Mouse (Mus musculus) brown adipose tissue, adult 24 weeks (tissue): ENCODE results near the gene Nicn1. TPM values are rescaled to one million over a fixed set of nuclear protein-coding genes. Genes with fewer than 3 reads are reported as not detected.
"Not testable (repeated sequence)": the region's sequence is repeated elsewhere in the genome, so short reads cannot be mapped to it uniquely, and the experiment has no call there.

Experiments
- H3K27ac ChIP-seq: fragments of 200-500 bp; replicated peaks from 2 replicates; pipeline ENCODE4 v1.5.1; 2012; ENCODE audit warnings: low read depth, mild to moderate bottlenecking, low read length
- H3K4me1 ChIP-seq: fragments of 200-500 bp; 2 replicates; pipeline ENCODE4 v1.6.1; 2012; ENCODE audit warnings: low read length, mixed read lengths; ENCODE audit not compliant: control insufficient read depth, insufficient read depth, insufficient read length
- H3K4me3 ChIP-seq: fragments of 200-500 bp; 2 replicates; pipeline ENCODE4 v1.5.1; 2012; ENCODE audit warnings: low read depth, mild to moderate bottlenecking, low read length, moderate library complexity; ENCODE audit not compliant: insufficient read depth
- polyA plus RNA-seq: library from polyadenylated mRNA; stranded (reverse); fragments of >200 nt; gene quantifications from 2 replicates; pipeline ENCODE4 v1.2.4, GENCODE M21; 2012; ENCODE audit not compliant: missing spikeins, insufficient read depth, insufficient read length

Gene Nicn1
- polyA plus RNA-seq, 1 experiment = 21.6 TPM

DNA sequence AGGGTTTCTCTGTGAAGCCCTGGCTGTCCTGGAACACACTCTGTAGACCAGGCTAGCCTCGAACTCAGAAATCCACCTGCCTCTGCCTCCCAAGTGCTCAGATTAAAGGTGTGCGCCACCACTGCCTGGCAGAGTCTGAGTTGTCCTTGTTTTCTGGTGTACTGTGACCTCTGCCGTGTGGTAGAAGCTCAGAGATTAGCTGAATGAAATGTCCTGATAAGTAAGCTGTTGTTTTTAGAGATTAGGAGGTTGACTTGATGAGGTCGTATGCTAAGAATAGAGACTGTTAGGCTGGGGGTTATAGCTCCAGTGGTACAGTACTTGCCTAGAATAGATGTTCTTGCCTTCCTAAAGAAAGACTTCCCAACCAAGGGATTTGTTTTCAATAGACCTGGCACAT is 14.5 kb downstream of the Nicn1 start:
- no peak overlapping the region for H3K27ac ChIP-seq

DNA sequence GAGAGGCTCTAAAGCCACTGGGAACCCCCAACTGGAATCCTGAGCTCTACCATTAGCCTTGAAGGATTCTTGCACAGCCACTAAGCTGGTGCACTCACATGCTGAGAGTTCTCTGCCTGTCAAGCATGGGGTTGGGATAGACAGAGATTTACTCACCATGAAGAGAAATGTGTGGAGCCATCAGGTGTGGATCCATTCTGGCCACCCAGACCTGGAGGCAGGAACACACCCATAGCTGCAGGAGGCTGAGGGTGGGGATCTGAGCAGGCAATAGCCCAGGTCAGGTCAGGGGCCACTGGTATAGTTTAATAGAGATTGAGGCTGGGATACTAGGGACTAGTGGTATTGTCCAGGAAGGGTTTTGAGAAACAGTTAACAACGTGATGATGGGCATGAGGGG is 14.9 kb downstream of the Nicn1 start:
- Histone ChIP-seq H3K27ac (peak overlapping the region; percentile 88), H3K4me3 (peak overlapping the region; percentile 73), H3K4me1 (peaks cover 7% of the 10 kb centered on the region; the same call in 1 of the 2 replicates)

More for the DNA sequence above, 14.5 kb downstream of the Nicn1 start:
- peak overlapping the region; percentile 73 for H3K4me3 ChIP-seq
- H3K4me1 ChIP-seq = peaks cover 7% of the 10 kb centered on the region; the same call in 1 of the 2 replicates

DNA sequence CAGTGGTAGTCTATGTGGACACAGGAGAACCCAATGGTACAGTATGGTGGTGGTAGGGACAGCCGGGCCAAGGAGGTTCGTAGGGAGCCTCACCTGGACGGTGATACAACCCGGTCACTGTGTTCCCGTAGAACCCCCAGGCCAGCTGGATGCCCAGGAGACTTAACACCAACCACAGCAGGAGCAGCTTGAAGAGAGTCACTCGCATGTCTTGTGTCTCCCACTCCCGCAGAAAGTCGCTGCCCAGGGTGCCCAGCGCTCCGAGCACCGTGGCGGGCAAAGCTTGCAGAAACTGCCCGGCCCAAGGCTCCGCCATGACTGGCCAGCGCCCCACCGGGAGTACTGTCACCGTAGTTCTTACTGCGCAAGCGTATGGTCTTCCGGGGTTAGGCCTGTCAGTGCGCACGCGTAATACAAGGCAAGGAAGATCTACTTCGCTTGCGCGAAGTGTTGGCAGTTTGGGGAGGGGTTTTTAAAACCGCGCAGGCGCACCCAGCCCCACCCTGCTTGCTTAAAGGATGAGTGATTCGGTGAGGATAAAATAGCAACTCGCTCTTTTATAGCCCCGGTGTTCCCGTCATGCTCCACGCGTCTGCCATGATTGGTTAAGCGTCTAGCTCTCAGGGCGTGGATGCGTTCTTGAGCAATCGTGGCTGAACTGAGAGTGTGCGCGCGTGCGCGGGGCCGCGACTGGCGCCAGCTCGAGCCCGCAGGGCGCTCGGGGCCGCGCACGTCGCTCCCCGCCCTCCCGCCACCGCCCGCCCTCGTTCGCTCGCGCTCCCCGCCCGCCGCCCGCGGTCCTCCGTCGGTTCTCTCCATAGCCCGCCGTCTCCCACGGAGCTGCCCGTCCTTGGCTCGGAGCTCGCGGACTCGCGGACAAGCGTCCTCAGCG is 15.6 kb downstream of the Nicn1 start, which contains the start of the genes Rhoa and Tcta:
Gene Rhoa, plus strand, starts transcription at position 501 of the 892 bp plus-strand sequence.
Gene Tcta, minus strand, starts transcription at position 532 of the 892 bp plus-strand sequence.
- H3K4me1 ChIP-seq = peaks cover 9% of the 10 kb centered on the region; the same call in 1 of the 2 replicates
- peak within 1 kb of the TSS; percentile 87 for H3K4me3 ChIP-seq
- H3K27ac ChIP-seq = peak within 1 kb of the TSS; percentile 97

DNA sequence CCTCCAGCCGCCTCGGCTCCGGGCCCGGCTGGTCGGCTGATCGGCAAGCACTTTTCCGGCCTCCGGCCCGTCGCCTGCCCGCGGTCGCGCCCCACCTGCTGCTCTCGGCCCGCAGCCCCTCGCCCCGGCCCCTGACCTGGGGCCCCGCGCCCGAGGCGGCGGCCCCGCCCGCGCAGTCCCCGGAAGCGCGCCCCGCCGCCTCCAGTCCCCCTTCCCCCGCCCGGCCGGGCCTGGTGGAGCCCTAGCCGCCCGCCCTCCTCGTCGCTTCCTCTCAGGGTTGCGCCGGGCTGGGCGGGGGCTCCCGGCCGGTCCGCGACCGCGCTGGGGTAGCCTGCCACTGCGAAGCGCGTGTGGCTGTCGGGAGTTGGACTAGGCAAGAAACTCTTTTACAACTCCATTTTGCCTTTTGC is 16.3 kb downstream of the Nicn1 start:
- Histone ChIP-seq H3K27ac (peak overlapping the region; percentile 97), H3K4me3 (peak overlapping the region; percentile 87), H3K4me1 (peaks cover 16% of the 10 kb centered on the region)

DNA sequence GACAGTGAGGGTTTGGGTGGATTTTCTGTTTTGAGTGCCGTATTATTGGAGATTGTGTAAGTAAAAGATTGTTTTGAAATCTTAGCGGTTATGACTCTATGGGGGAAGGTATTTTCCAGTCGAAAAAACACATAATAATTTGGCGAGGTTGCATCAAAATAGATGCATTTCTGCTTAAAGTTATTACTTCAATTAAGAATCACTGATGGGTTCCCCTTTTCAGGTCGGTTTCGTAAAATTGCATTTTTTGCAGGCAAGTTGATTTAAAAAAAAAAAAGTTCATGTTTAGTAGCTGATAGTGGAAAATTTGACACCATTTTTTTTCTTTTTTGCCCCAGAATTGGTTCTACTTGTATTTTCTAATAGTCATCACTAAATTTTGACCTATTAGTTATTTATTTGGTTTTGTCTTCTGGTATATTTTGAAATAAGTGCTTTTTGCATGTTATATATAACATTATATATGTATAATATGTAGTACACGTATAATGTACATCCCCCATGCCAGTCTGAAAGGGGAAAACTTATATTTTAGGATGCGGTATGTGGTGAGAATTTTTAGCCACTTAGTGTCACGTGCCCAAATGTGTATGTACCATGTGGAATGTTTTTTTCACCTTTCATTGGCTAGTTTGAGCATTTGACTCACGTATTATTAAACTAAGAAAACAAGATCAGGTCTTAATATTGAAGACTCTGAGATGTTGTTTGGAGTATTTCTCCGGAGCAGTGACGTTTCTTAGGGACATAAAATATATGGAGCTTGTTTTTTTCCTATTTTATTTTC is 17.0 kb downstream of the Nicn1 start:
- peak overlapping the region; percentile 82 for H3K27ac ChIP-seq
- H3K4me3 ChIP-seq = peak overlapping the region; percentile 87
- peaks cover 21% of the 10 kb centered on the region for H3K4me1 ChIP-seq

DNA sequence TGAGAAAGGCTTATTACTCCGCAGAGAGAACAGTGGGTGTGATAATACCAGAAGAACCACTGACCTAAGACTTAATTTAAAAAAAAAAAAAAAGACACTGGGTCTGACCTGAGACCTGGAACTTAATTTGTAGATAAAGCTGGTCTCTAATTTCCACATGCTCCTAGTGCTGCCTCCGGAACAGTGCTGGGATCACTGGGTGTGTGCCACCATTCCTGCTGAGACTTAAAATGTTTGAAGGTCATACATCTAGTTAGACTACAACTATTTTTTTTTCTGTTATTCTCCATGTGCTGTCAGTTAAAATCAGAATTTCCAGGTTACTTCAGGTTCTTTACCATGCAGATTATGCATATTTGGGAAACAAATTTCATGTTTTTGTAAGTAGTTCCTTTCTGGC is 17.9 kb downstream of the Nicn1 start:
- Histone ChIP-seq H3K27ac (no peak overlapping the region), H3K4me3 (peak overlapping the region; percentile 44), H3K4me1 (peaks cover 21% of the 10 kb centered on the region)

DNA sequence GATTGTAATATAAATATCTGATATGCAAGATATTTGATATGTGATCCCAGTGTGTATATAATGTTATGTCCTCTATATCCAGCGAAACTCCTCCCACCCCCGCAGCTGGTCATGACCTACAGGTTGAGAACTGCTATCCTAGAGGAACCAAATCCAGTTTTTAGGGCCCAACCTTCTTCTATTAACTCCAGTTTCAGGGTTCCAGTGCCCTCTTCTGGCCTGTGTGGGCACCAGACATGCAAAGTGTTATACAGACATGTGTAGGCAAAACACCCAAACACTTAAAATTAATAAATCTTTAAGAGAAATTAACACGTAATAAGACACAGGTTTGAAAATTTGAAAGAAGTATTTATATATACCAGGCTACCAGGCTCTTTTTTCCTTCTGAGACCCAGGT is 27.3 kb downstream of the Nicn1 start:
- H3K4me1 ChIP-seq = peaks cover 5% of the 10 kb centered on the region
- no peak overlapping the region for H3K27ac ChIP-seq
- H3K4me3 ChIP-seq = no peak overlapping the region

DNA sequence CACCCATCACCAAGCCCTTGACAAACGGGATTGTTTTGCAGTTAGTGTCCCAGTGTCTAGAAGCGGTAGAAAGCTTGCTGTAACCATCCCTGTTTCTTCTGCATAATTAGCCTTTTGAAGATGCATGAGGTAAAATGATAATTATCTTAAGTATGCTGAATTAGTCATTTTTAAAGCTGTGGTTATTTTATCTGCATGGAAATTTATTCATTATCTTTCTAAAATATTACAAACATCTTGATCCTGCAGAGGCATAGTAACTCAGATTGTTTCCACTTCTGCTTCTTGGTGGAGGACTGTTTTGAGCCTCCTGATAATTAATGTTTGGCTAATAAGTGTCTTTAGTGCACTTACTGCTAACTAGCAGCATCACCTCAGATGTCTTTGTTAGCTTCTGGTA is 28.2 kb downstream of the Nicn1 start:
- no peak overlapping the region for H3K4me3 ChIP-seq
- peaks cover 5% of the 10 kb centered on the region for H3K4me1 ChIP-seq

DNA sequence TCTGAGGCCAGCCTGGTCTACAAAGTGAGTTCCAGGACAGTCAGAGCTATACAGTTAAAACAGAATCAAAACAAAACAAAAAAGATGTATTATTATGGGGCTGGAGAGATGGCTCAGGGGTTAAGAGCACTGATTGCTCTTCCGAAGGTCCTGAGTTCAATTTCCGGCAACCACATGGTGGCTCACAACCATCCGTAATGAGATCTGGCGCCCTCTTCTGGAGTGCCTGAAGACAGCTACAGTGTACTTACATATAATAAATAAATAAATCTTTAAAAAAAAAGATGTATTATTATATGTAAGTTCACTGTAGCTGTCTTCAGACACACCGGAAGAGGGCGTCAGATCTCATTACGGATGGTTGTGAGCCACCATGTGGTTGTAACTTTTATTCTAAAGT is 31.8 kb downstream of the Nicn1 start:
- not testable (repeated sequence) for H3K4me1 ChIP-seq, H3K4me3 ChIP-seq, H3K27ac ChIP-seq

More for the DNA sequence above, 28.2 kb downstream of the Nicn1 start:
- no peak overlapping the region for H3K27ac ChIP-seq

DNA sequence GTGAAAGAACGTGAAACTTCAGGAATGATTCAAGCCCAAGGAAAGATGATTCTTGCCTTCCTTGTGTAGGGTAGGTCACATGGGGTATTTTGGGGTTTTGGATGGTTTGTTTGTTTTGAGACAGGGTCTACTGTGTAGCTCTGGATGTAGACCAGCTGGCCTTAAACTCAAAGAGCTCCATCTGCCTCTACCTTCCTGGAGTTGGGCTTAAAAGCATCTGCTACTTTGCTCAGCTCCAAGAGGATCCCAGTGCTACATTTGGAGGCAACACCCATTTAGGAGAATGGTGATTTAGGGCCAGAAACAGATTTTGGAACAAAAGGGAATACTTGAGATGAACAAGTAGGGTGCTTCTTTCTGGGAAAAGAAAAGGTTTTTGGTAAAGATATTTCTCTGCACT is 34.6 kb downstream of the Nicn1 start:
- Histone ChIP-seq H3K27ac (no peak overlapping the region), H3K4me1 (no peaks in the 10 kb centered on the region; the same call in 1 of the 2 replicates), H3K4me3 (no peak overlapping the region)

DNA sequence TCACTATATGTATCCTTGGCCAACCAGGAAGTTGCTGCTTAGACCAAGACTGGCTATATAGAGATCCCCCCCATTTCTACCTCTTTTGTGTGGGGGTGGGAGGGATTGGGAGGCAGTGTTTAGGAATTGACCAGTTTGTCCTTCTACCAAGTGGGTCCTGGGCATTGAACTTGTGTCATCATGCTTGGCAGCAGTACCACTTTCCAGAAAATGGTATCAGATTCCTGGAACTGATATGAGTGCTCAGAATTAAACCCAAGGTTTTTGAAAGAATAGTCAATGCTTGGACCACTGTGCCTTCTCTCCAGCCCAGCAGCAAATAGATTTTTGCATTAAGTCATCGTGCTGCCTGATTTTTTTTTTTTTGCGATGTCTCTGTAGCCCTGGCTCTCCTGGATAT is 35.6 kb downstream of the Nicn1 start:
- no peak overlapping the region for H3K27ac ChIP-seq
- no peaks in the 10 kb centered on the region; the same call in 1 of the 2 replicates for H3K4me1 ChIP-seq
- H3K4me3 ChIP-seq = no peak overlapping the region

DNA sequence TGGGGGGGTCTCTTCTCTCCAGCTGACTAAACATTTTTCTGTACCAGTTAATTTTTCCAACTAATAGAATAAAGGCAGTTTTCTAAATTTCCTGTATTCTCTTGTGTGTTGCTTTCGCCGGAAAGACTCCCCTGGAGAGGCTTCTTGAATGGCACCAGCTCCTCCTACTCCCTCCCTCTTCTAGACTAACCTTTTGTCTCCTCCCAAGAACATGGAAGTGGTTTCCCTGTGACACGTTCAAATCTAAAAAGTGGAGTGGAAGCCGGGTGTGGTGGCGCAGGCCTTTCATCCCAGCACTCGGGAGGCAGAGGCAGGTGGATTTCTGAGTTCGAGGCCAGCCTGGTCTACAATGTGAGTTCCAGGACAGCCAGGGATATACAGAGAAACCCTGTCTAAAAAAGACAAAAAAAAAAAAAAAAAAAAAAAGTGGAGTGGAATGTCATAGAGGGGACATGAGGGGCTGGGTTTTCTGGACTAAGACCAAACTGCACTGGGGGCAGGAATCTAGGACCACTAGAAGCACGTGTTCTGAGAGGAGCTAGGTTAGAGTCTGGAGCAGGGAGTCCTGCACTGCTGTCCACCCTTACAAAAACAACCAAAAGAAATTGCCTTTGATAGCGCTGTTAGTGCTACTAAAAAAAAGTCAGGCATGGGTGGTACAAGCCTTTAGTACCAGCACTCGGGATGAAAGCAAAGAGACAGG is 47.8 kb downstream of the Nicn1 start:
- H3K4me1 ChIP-seq = peaks cover 10% of the 10 kb centered on the region
- peak overlapping the region; percentile 76 for H3K27ac ChIP-seq
- H3K4me3 ChIP-seq = peak overlapping the region; percentile 90; the same call in 1 of the 2 replicates

DNA sequence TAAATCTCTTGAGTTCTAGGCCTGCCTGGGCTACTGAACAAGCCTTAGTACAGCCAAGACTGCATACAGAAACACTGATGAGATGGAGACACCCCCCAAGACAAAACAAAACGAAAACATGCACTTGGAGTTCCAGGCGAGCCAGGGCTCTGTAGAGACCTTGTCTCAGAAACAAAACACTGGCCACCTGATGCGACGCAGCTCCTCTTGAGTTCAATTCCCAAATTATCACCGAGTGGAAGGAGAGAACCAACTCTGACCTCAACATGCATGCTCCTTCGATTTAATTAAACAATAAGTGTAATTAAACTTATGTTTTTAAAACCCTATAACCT is 48.3 kb downstream of the Nicn1 start:
- H3K27ac ChIP-seq = peak overlapping the region; percentile 76
- H3K4me3 ChIP-seq = peak overlapping the region; percentile 90; the same call in 1 of the 2 replicates
- peaks cover 10% of the 10 kb centered on the region for H3K4me1 ChIP-seq

DNA sequence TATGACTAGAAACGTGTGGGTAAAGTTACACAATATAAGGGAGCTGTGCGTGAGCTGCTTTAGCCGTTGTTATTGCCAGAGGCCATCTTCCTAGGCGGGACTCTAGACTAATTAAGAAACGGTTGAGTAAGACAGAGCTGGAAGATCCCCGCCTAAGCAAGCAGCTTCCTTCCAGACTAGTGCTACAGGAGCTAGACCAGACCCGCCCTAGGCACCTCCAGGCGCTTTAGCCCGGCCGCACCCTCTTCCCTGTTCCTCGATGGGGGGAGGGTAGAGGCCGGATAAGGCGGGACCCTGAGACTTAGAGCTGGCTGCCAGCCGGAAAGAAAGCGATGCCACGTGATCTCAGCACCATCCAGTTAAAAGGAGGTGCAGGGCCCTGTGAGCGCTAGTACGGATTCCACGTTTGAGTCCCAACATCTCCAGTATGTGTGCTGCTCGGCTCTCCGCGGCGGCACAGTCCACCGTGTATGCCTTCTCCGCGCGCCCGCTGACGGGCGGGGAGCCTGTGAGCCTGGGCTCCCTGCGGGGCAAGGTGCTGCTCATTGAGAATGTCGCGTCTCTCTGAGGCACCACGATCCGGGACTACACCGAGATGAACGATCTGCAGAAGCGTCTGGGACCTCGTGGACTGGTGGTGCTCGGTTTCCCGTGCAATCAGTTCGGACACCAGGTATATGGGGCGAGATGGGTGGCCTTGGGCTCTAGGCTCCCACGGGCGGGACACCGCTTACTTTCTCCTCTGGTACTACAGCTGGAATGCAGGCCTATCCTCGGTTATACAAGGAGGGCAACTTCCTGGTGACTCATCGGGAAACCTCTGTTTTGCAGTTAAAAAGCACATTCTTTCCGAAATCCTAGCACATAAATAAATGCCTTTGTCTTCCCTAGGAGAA is 48.9 kb downstream of the Nicn1 start, which contains the start of gene Gpx1:
Gene Gpx1, plus strand, starts transcription at position 18 of the 896 bp plus-strand sequence.
- H3K4me3 ChIP-seq = peak within 1 kb of the TSS; percentile 90
- H3K27ac ChIP-seq = peak within 1 kb of the TSS; percentile 91
- H3K4me1 ChIP-seq = peaks cover 10% of the 10 kb centered on the region
